Mouse (Mus musculus) urinary bladder, adult 18-20 months (tissue): Measurements from ENCODE around the gene Gpr26.

ENCODE experiments used
- DNase-seq, 2 experiments: peaks; one replicate each; pipeline ENCODE4 v3.0.0; 2022; ENCODE audit warnings: low spot score in 2 of 2, mixed read lengths in 2 of 2

The Gpr26 gene

GRCm38 (mm10) chr7:132025591-132025990 is 59.3 kb downstream of the Gpr26 start:
- no peak for DNase-seq

GRCm38 (mm10) chr7:132026671-132027070 is 60.4 kb downstream of the Gpr26 start:
- no peak for DNase-seq

- no peak for DNase-seq
Measured at GRCm38 (mm10) chr7:132031940-132032531, 65.8 kb downstream of the Gpr26 start.
